Mouse (Mus musculus) skeletal muscle tissue, adult 2 months (tissue): Measurements from ENCODE around the gene Mrpl49.
"Not testable (repeated sequence)": the region's sequence is repeated elsewhere in the genome, so short reads cannot be mapped to it uniquely, and the experiment has no call there.

Experiments used
- DNase-seq: peaks from one replicate; pipeline ENCODE4 v3.0.0-alpha.2; 2012; ENCODE audit warnings: low read depth, low spot score

The Mrpl49 gene

GRCm38 (mm10) chr19:6067011-6067723, 9.6 kb upstream of the Mrpl49 start:
- DNase-seq, result peak; percentile 69

GRCm38 (mm10) chr19:6066571-6066970, 9.0 kb upstream of the Mrpl49 start:
- no peak for DNase-seq

GRCm38 (mm10) chr19:6063081-6063480, 5.5 kb upstream of the Mrpl49 start:
- no peak for DNase-seq

- DNase-seq, result no peak
Measured at GRCm38 (mm10) chr19:6062418-6062817, 4.8 kb upstream of the Mrpl49 start.

GRCm38 (mm10) chr19:6061641-6062302, 4.2 kb upstream of the Mrpl49 start:
- no peak for DNase-seq

GRCm38 (mm10) chr19:6061021-6061533, 3.5 kb upstream of the Mrpl49 start, which contains the start of gene Znhit2:
Gene Znhit2, plus strand, starts transcription at chr19:6061192.
- DNase-seq, result peak; percentile 89

- no peak for DNase-seq
Measured at GRCm38 (mm10) chr19:6058966-6059365, 1.4 kb upstream of the Mrpl49 start.

- DNase-seq, result no peak
Measured at GRCm38 (mm10) chr19:6058513-6058912, 928 bp upstream of the Mrpl49 start.

GRCm38 (mm10) chr19:6056696-6057095, 889 bp downstream of the Mrpl49 start:
- no peak for DNase-seq

GRCm38 (mm10) chr19:6054296-6054695, 3.3 kb downstream of the Mrpl49 start:
- DNase-seq, result no peak

GRCm38 (mm10) chr19:6052516-6052915, 5.1 kb downstream of the Mrpl49 start:
- DNase-seq, result no peak

- DNase-seq, result no peak
Measured at GRCm38 (mm10) chr19:6048681-6049410, 8.7 kb downstream of the Mrpl49 start.

- DNase-seq, result no peak
Measured at GRCm38 (mm10) chr19:6047899-6048166, 9.8 kb downstream of the Mrpl49 start.

- no peak for DNase-seq
Measured at GRCm38 (mm10) chr19:6047154-6047898, 10.3 kb downstream of the Mrpl49 start.

GRCm38 (mm10) chr19:6046294-6047153, 11.1 kb downstream of the Mrpl49 start, which contains the start of gene Syvn1:
Gene Syvn1, plus strand, starts transcription at chr19:6046576.
- peak; percentile 90 for DNase-seq

GRCm38 (mm10) chr19:6045366-6046293, 12.0 kb downstream of the Mrpl49 start:
- no peak for DNase-seq

- DNase-seq, result not testable (repeated sequence)
Measured at GRCm38 (mm10) chr19:6044102-6044501, 13.5 kb downstream of the Mrpl49 start.

- no peak for DNase-seq
Measured at GRCm38 (mm10) chr19:6042293-6042692, 15.3 kb downstream of the Mrpl49 start.

GRCm38 (mm10) chr19:6040002-6040401, 17.6 kb downstream of the Mrpl49 start:
- DNase-seq, result no peak

- no peak for DNase-seq
Measured at GRCm38 (mm10) chr19:6038326-6038725, 19.3 kb downstream of the Mrpl49 start.
